Mouse (Mus musculus) stomach, postnatal 0 days (tissue): Measurements from ENCODE around the gene Jdp2. TPM values are rescaled to one million over a fixed set of nuclear protein-coding genes. Genes with fewer than 3 reads are reported as not detected.

Experiments used
- ATAC-seq: fragments of 200-750 bp; cut with Nextera tagmentation; 2 replicates; pipeline ENCODE4 v1.8.0; 2017; ENCODE audit not compliant: low FRiP score, low TSS enrichment
- DNase-seq: peaks from one replicate; pipeline ENCODE4 v3.0.0-alpha.2; 2016; ENCODE audit warnings: low spot score
- H3K27ac ChIP-seq: fragments of 300-500 bp; sonication (generic); replicated peaks from 2 replicates; pipeline ENCODE4 v1.5.1; 2014; ENCODE audit warnings: mild to moderate bottlenecking, control low read depth
- H3K27me3 ChIP-seq: fragments of 300-500 bp; sonication (generic); 2 replicates; pipeline ENCODE4 v1.6.1; 2014; ENCODE audit warnings: low read length; ENCODE audit not compliant: control insufficient read depth, insufficient read depth
- H3K36me3 ChIP-seq: fragments of 300-500 bp; sonication (generic); 2 replicates; pipeline ENCODE4 v1.6.1; 2014; ENCODE audit warnings: low read length, mixed read lengths; ENCODE audit not compliant: control insufficient read depth, insufficient read depth
- H3K4me1 ChIP-seq: fragments of 300-500 bp; sonication (generic); replicated peaks from 2 replicates; pipeline ENCODE4 v1.6.1; 2014; ENCODE audit warnings: antibody characterized with exemption; ENCODE audit not compliant: control insufficient read depth, insufficient read depth
- H3K4me2 ChIP-seq: fragments of 300-500 bp; sonication (generic); replicated peaks from 2 replicates; pipeline ENCODE4 v1.6.1; 2014; ENCODE audit warnings: low read depth, mild to moderate bottlenecking, control low read depth, moderate library complexity
- H3K4me3 ChIP-seq: fragments of 300-500 bp; sonication (generic); 2 replicates; pipeline ENCODE4 v1.5.1; 2014; ENCODE audit warnings: low read depth, low read length, control low read depth
- H3K9ac ChIP-seq: fragments of 300-500 bp; sonication (generic); 2 replicates; pipeline ENCODE4 v1.6.1; 2014; ENCODE audit warnings: mild to moderate bottlenecking, low read length, control low read depth, mixed read lengths
- H3K9me3 ChIP-seq: fragments of 300-500 bp; sonication (generic); 2 replicates; pipeline ENCODE4 v1.6.1; 2016; ENCODE audit warnings: low read length; ENCODE audit not compliant: control insufficient read depth
- CTCF ChIP-seq: IDR thresholded peaks from 2 replicates; pipeline ENCODE4 v1.5.1; 2016; ENCODE audit warnings: antibody characterized with exemption, low read depth, mild to moderate bottlenecking, moderate library complexity
- EP300 ChIP-seq: optimal IDR thresholded peaks from 2 replicates; pipeline ENCODE3; 2016; ENCODE audit warnings: antibody characterized with exemption
- WGBS: fragments of 180-500 bp; shearing (Covaris S2); extraction: QIAGEN DNeasy Blood & Tissue Kit; methylation state at CpG from one replicate; pipeline ENCODE4 v1.1.7; 2014; 5-methylcytosine and 5-hydroxymethylcytosine counted together
- polyA plus RNA-seq: library from polyadenylated mRNA; unstranded; fragments of >200 nt; fragmentation: Nextera tagmentation; extraction: Ambion mirVana; gene quantifications from 2 replicates; pipeline ENCODE4 v1.2.1, GENCODE M21; 2015

Jdp2 gene
- polyA plus RNA-seq, 1 experiment from 2014 or later: 0.65 TPM

- H3K9me3 ChIP-seq: no peaks in the 10 kb centered on the region
- WGBS: 46% methylated on average over 15 of the region's 15 CpGs
- H3K4me1 ChIP-seq: no peaks in the 10 kb centered on the region
- no peak for DNase-seq
- TF ChIP-seq EP300 (no peak), CTCF (no peak)
- no peak for ATAC-seq
- H3K36me3 ChIP-seq: no peaks in the 10 kb centered on the region
- no peaks in the 10 kb centered on the region for H3K27me3 ChIP-seq
- no peak overlapping the region for H3K9ac ChIP-seq
- no peak overlapping the region for H3K4me2 ChIP-seq
- H3K4me3 ChIP-seq: no peak overlapping the region
- no peak overlapping the region for H3K27ac ChIP-seq
These were observed 17.4 kb upstream of the Jdp2 start for GRCm38 (mm10) chr12:85581261-85582066.

GRCm38 (mm10) chr12:85582067-85582316, 16.8 kb upstream of the Jdp2 start:
- H3K4me1 ChIP-seq: no peaks in the 10 kb centered on the region
- H3K9ac ChIP-seq: no peak overlapping the region
- no peak overlapping the region for H3K4me2 ChIP-seq
- WGBS: 89% methylated on average over 5 of the region's 5 CpGs
- ATAC-seq: no peak
- no peak for DNase-seq
- no peaks in the 10 kb centered on the region for H3K27me3 ChIP-seq
- H3K9me3 ChIP-seq: no peaks in the 10 kb centered on the region
- H3K36me3 ChIP-seq: no peaks in the 10 kb centered on the region
- no peak for TF ChIP-seq CTCF
- TF ChIP-seq EP300: no peak
- no peak overlapping the region for H3K4me3 ChIP-seq
- H3K27ac ChIP-seq: no peak overlapping the region

DNA sequence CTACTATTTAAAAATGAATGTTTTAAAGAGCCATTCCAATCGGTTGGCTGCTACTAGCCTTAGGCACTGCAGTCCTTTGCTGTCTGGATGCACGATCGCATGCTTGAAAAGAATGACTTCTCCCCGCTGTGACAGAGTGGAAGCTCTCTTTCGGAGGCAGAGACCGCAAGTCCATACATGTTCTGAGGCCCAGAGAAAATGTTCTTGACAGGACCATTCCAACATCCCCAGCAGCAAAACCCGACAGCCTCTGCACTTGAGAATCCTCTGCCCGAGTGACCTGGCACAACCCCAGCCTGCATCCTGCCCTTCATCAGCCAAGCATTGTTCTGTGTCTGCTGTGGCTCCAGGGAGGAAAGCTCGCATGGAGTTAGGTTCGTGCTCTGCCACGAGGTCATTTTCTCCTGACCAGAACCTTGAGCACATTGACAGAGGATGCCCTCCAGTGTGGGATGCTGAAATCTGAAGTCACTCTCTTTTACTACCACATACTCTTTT, 13.0 kb upstream of the Jdp2 start:
- no peaks in the 10 kb centered on the region for H3K9me3 ChIP-seq
- H3K27me3 ChIP-seq: no peaks in the 10 kb centered on the region
- no peak overlapping the region for H3K27ac ChIP-seq
- DNase-seq (no peak), ATAC-seq (no peak)
- H3K4me2 ChIP-seq: no peak overlapping the region
- TF ChIP-seq CTCF: no peak
- TF ChIP-seq EP300: no peak
- WGBS: 62% methylated on average over 11 of the region's 11 CpGs
- H3K4me1 ChIP-seq: no peaks in the 10 kb centered on the region
- no peak overlapping the region for H3K4me3 ChIP-seq
- H3K36me3 ChIP-seq: no peaks in the 10 kb centered on the region
- no peak overlapping the region for H3K9ac ChIP-seq

- no peak overlapping the region; the same call in 1 of the 2 replicates for H3K27ac ChIP-seq
These were observed 8.9 kb upstream of the Jdp2 start for GRCm38 (mm10) chr12:85589870-85590382.

DNA sequence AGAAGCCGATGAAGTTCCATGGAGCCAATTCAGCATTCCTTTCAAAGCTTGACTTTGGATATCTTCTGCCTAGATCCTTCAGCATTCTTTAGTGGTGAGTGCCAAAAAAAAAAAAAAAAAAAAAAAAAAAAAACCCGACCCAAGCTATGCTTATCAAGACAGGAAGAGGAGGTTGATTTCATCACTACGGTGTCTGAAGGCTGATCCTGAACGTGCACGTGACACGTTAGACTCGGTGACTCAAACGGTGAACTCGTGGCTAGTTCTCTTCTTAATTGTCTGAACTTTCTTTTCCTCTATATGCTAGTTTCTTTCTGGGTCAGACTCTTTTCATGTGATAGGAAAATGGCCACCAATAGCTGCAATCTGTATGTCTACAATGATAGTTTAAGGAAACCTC, 5.9 kb upstream of the Jdp2 start:
- 73% methylated on average over 9 of the region's 9 CpGs for WGBS
- no peak overlapping the region for H3K4me3 ChIP-seq
- no peak for DNase-seq

More at GRCm38 (mm10) chr12:85589870-85590382, 8.9 kb upstream of the Jdp2 start:
- no peaks in the 10 kb centered on the region for H3K9me3 ChIP-seq
- no peak for DNase-seq
- WGBS: 38% methylated on average over 5 of the region's 5 CpGs
- no peaks in the 10 kb centered on the region for H3K36me3 ChIP-seq
- TF ChIP-seq EP300 (no peak), CTCF (no peak)
- H3K27me3 ChIP-seq: no peaks in the 10 kb centered on the region
- no peak overlapping the region for H3K4me3 ChIP-seq
- 0 out of 2 replicates have a peak, but pooled peaks have one; percentile 10 for ATAC-seq
- H3K9ac ChIP-seq: no peak overlapping the region
- H3K4me2 ChIP-seq: no peak overlapping the region
- no peaks in the 10 kb centered on the region for H3K4me1 ChIP-seq

GRCm38 (mm10) chr12:85594390-85594789, 4.4 kb upstream of the Jdp2 start:
- H3K4me3 ChIP-seq: no peak overlapping the region
- no peak overlapping the region for H3K27ac ChIP-seq
- DNase-seq (no peak), ATAC-seq (no peak)
- TF ChIP-seq CTCF: no peak
- TF ChIP-seq EP300: no peak
- H3K9ac ChIP-seq: no peak overlapping the region
- no peaks in the 10 kb centered on the region for H3K27me3 ChIP-seq
- WGBS: 89% methylated on average over 2 of the region's 2 CpGs
- peaks cover 5% of the 10 kb centered on the region; the same call in 1 of the 2 replicates for H3K4me1 ChIP-seq
- H3K9me3 ChIP-seq: no peaks in the 10 kb centered on the region
- no peaks in the 10 kb centered on the region for H3K36me3 ChIP-seq
- H3K4me2 ChIP-seq: no peak overlapping the region

More for the DNA sequence above, 5.9 kb upstream of the Jdp2 start:
- Histone ChIP-seq H3K36me3 (no peaks in the 10 kb centered on the region), H3K4me2 (no peak overlapping the region), H3K4me1 (no peaks in the 10 kb centered on the region), H3K27me3 (no peaks in the 10 kb centered on the region), H3K27ac (no peak overlapping the region), H3K9ac (no peak overlapping the region), H3K9me3 (no peaks in the 10 kb centered on the region)
- no peak for ATAC-seq
- TF ChIP-seq CTCF: no peak
